Mouse (Mus musculus) CH12.LX (cell line): Measurements from ENCODE around the gene Ddost. TPM values are rescaled to one million over a fixed set of nuclear protein-coding genes. Genes with fewer than 3 reads are reported as not detected.

ENCODE experiments used
- DNase-seq: peaks from one replicate; pipeline ENCODE4 v3.0.0-alpha.2; 2013; ENCODE audit errors: extremely low read depth
- H3K27ac ChIP-seq: 2 replicates; pipeline ENCODE4 v1.5.1; 2012; ENCODE audit warnings: low read depth, mild to moderate bottlenecking, control low read depth, moderate library complexity; ENCODE audit not compliant: insufficient read depth
- H3K27me3 ChIP-seq: replicated peaks from 2 replicates; pipeline ENCODE3; 2012; ENCODE audit warnings: inconsistent platforms
- H3K36me3 ChIP-seq, 2 experiments: replicated peaks in 1 of 2; 2 replicates each; pipeline versions ENCODE3 to v1.6.1; 2012; ENCODE audit warnings: inconsistent platforms in 1 of 2, low read length in 1 of 2, mild to moderate bottlenecking in 1 of 2, mixed read lengths in 1 of 2, moderate library complexity in 1 of 2; ENCODE audit not compliant: control insufficient read depth in 1 of 2, insufficient read depth in 1 of 2
- H3K4me1 ChIP-seq, 2 experiments: 2 replicates each; pipeline ENCODE4 v1.6.1; 2012; ENCODE audit warnings: inconsistent platforms in 1 of 2, moderate library complexity in 1 of 2; ENCODE audit not compliant: insufficient read depth in 2 of 2, control insufficient read depth in 1 of 2
- H3K4me2 ChIP-seq: 2 replicates; pipeline ENCODE4 v1.6.1; 2012; ENCODE audit warnings: low read depth, mild to moderate bottlenecking, control low read depth; ENCODE audit not compliant: poor library complexity, insufficient read depth, severe bottlenecking
- H3K4me3 ChIP-seq, 3 experiments: fragments of 150-350 bp in 1 of 3; sonication (generic) in 1 of 3; replicated peaks in 1 of 3; 2 replicates each; pipeline versions ENCODE3 to v1.5.1; 2011 to 2012; ENCODE audit warnings: low read depth in 2 of 3, low read length in 2 of 3, mild to moderate bottlenecking in 2 of 3, moderate library complexity in 2 of 3, control low read depth in 1 of 3, improper control_type of control experiment in 1 of 3, inconsistent platforms in 1 of 3, mixed read lengths in 1 of 3; ENCODE audit not compliant: poor library complexity in 1 of 3
- H3K79me2 ChIP-seq: replicated peaks from 2 replicates; pipeline ENCODE4 v1.6.1; 2012; ENCODE audit warnings: mild to moderate bottlenecking, moderate library complexity; ENCODE audit not compliant: control insufficient read depth, poor library complexity, insufficient read depth, severe bottlenecking; ENCODE audit errors: extremely low read depth
- H3K9ac ChIP-seq: 2 replicates; pipeline ENCODE4 v1.6.1; 2012; ENCODE audit warnings: low read depth, mild to moderate bottlenecking, control low read depth, moderate library complexity; ENCODE audit not compliant: insufficient read depth
- H3K9me3 ChIP-seq: replicated peaks from 2 replicates; pipeline ENCODE3; 2012; ENCODE audit warnings: low read length, inconsistent platforms, mixed read lengths
- BHLHE40 ChIP-seq: IDR thresholded peaks from 2 replicates; pipeline ENCODE4 v1.6.1; 2011; ENCODE audit warnings: mild to moderate bottlenecking, low read depth, low read length, improper control_type of control experiment
- CHD1 ChIP-seq: IDR thresholded peaks from 2 replicates; pipeline ENCODE4 v1.6.1; 2012; ENCODE audit warnings: low read depth, low read length, improper control_type of control experiment, inconsistent platforms
- CTCF ChIP-seq, 2 experiments: IDR thresholded peaks in 1 of 2; conservative IDR thresholded peaks in 1 of 2; 2 replicates each; pipeline ENCODE4 v1.5.1; 2011 to 2012; ENCODE audit warnings: low read depth in 2 of 2, low read length in 2 of 2, improper control_type of control experiment in 1 of 2, inconsistent platforms in 1 of 2, mild to moderate bottlenecking in 1 of 2, moderate library complexity in 1 of 2
- EP300 ChIP-seq: IDR thresholded peaks from 2 replicates; pipeline ENCODE4 v1.6.1; 2011; ENCODE audit warnings: low read length, improper control_type of control experiment
- IRF4 ChIP-seq: IDR thresholded peaks from 2 replicates; pipeline ENCODE4 v1.6.1; 2014; ENCODE audit warnings: low read depth, mild to moderate bottlenecking, inconsistent platforms, low read length, improper control_type of control experiment
- JUND ChIP-seq: conservative IDR thresholded peaks from 2 replicates; pipeline ENCODE4 v1.6.1; 2011; ENCODE audit warnings: low read depth, low read length, improper control_type of control experiment
- MAX ChIP-seq: IDR thresholded peaks from 2 replicates; pipeline ENCODE4 v1.6.1; 2011; ENCODE audit warnings: low read length, improper control_type of control experiment
- MAZ ChIP-seq: IDR thresholded peaks from 2 replicates; pipeline ENCODE4 v1.6.1; 2012; ENCODE audit warnings: low read depth, mild to moderate bottlenecking, inconsistent platforms, low read length, improper control_type of control experiment, moderate library complexity
- MXI1 ChIP-seq: IDR thresholded peaks from 2 replicates; pipeline ENCODE4 v1.6.1; 2011; ENCODE audit warnings: mild to moderate bottlenecking, low read depth, low read length, improper control_type of control experiment
- MYC ChIP-seq: IDR thresholded peaks from 2 replicates; pipeline ENCODE4 v1.6.1; 2011; ENCODE audit warnings: low read depth, mild to moderate bottlenecking, improper control_type of control experiment, low read length
- POLR2A ChIP-seq: IDR thresholded peaks from 2 replicates; pipeline ENCODE4 v1.6.1; 2011; ENCODE audit warnings: low read depth, mild to moderate bottlenecking, improper control_type of control experiment, low read length
- RCOR1 ChIP-seq: conservative IDR thresholded peaks from 2 replicates; pipeline ENCODE4 v1.6.1; 2012; ENCODE audit warnings: low read depth, mild to moderate bottlenecking, inconsistent platforms, low read length, improper control_type of control experiment
- SMC3 ChIP-seq: IDR thresholded peaks from 2 replicates; pipeline ENCODE4 v1.6.1; 2011; ENCODE audit warnings: low read depth, low read length, improper control_type of control experiment
- USF1 ChIP-seq: IDR thresholded peaks from 2 replicates; pipeline ENCODE4 v1.6.1; 2014; ENCODE audit warnings: low read depth, mild to moderate bottlenecking, inconsistent platforms, low read length, improper control_type of control experiment
- ZKSCAN1 ChIP-seq: IDR thresholded peaks from 2 replicates; pipeline ENCODE4 v1.6.1; 2012; ENCODE audit warnings: low read depth, inconsistent platforms, low read length, improper control_type of control experiment, borderline replicate concordance
- ZMIZ1 ChIP-seq: IDR thresholded peaks from 2 replicates; pipeline ENCODE4 v1.6.1; 2012; ENCODE audit warnings: low read depth, mild to moderate bottlenecking, inconsistent platforms, low read length, improper control_type of control experiment
- dilution Hi-C: fragments of 300-500 bp; cut with MboI; formaldehyde crosslinking; loops from 2 replicates; pipeline ENCODE4 v1.14.3; 2020; ENCODE audit warnings: low sequenced_read_pairs; ENCODE audit not compliant: extremely low pct_unique_long_range_greater_than_20kb, extremely low pct_ligation_motif_present
- in situ Hi-C: fragments of 300-500 bp; cut with MboI; formaldehyde crosslinking; loops from 3 replicates; pipeline ENCODE4 v1.14.3; 2019; ENCODE audit warnings: low sequenced_read_pairs, low pct_ligation_motif_present, low pct_unique_long_range_greater_than_20kb, mixed read lengths
- polyA plus RNA-seq: library from polyadenylated mRNA; unstranded; fragments of >175 nt; gene quantifications from 2 replicates; pipeline ENCODE4 v1.2.1, GENCODE M21; 2012; ENCODE audit warnings: low read depth; ENCODE audit not compliant: insufficient read length
- total RNA-seq, 2 experiments: library from RNA; depleted of rRNA; stranded (reverse); fragments of 300-350 nt in 1 of 2; fragments of >200 nt in 1 of 2; gene quantifications; 2 replicates each; pipeline ENCODE4 v1.2.3; 2012 to 2014

Gene Ddost
- total and polyA plus RNA-seq, 3 experiments: 163 to 186 (median 164) TPM

DNA sequence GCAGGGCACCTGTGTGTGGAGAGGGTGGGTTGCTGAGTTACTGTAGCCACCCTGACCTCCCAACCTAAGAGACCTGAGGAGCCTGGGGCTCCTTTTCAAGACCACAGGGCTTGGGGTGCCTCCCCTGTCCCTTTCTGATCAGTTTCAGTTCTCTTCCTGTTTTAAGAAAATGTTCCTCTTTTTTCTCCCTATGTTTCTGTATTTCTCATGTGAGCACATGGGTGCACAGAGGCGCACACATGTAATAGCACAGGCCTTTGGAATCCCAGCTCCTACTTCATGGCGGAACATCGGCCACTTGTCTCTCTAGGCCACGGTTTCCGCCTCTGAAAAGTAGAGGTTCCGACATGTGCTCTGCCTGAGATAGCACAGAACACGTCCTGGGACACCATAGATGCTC lies 15.8 kb upstream of the Ddost start:
- H3K4me2 ChIP-seq: no peak overlapping the region; the same call in 1 of the 2 replicates
- peaks cover 5% of the 10 kb centered on the region for H3K27me3 ChIP-seq
- H3K9ac ChIP-seq: no peak overlapping the region
- H3K27ac ChIP-seq: no peak overlapping the region
- H3K36me3 ChIP-seq: no peaks in the 10 kb centered on the region
- H3K4me1 ChIP-seq: peaks cover 16 to 56% of the 10 kb centered on the region in 2 experiments
- no peak for TF ChIP-seq CTCF (conservative IDR thresholded peaks at IDR 0.05 in 1 of 2, IDR thresholded peaks at IDR 0.05 in 1 of 2; ENCODE audit: low read depth in 2 of 2, low read length in 2 of 2)
- TF ChIP-seq MYC: 0 out of 2 replicates have a peak, but pooled peaks have one; percentile 43
- no peak for TF ChIP-seq MAZ
- TF ChIP-seq BHLHE40: 0 out of 2 replicates have a peak, but pooled peaks have one; percentile 33
- TF ChIP-seq EP300: peak; percentile 52
- peak; percentile 42; the same call in 1 of the 2 replicates for TF ChIP-seq IRF4
- TF ChIP-seq SMC3: no peak
- TF ChIP-seq CHD1: no peak
- no peak for TF ChIP-seq POLR2A
- dilution Hi-C loops (no loop called here), in situ Hi-C loops (no loop called here)
- H3K4me3 ChIP-seq: no peak overlapping the region
- H3K9me3 ChIP-seq: peaks cover 6% of the 10 kb centered on the region
- no peaks in the 10 kb centered on the region for H3K79me2 ChIP-seq
- no peak for DNase-seq

GRCm38 (mm10) chr4:138292028-138292427 lies 12.5 kb upstream of the Ddost start:
- Histone ChIP-seq H3K4me3 (no peak overlapping the region), H3K9ac (no peak overlapping the region), H3K9me3 (no peaks in the 10 kb centered on the region), H3K4me2 (no peak overlapping the region), H3K36me3 (no peaks in the 10 kb centered on the region), H3K27me3 (peaks cover 2% of the 10 kb centered on the region), H3K4me1 (peaks cover 16 to 46% of the 10 kb centered on the region in 2 experiments), H3K27ac (no peak overlapping the region), H3K79me2 (no peaks in the 10 kb centered on the region)
- in situ Hi-C loops: no loop called here
- no peak for TF ChIP-seq SMC3
- no peak for TF ChIP-seq MYC
- TF ChIP-seq MAZ: no peak
- TF ChIP-seq ZKSCAN1: no peak
- no peak for TF ChIP-seq USF1
- TF ChIP-seq MXI1: no peak
- TF ChIP-seq CHD1: no peak
- no peak for TF ChIP-seq MAX
- TF ChIP-seq POLR2A: no peak
- no peak for TF ChIP-seq ZMIZ1
- TF ChIP-seq JUND: no peak
- no peak for TF ChIP-seq RCOR1
- dilution Hi-C loops: no loop called here
- no peak for DNase-seq
